Mouse (Mus musculus) macrophage (primary cell): ENCODE results near the gene Pak7. TPM values are rescaled to one million over a fixed set of nuclear protein-coding genes. Genes with fewer than 3 reads are reported as not detected.
"Not testable (repeated sequence)": the region's sequence is repeated elsewhere in the genome, so short reads cannot be mapped to it uniquely, and the experiment has no call there.

Experiments used
- H3K27ac ChIP-seq: fragments of 350-480 bp; formaldehyde crosslinking; 2 replicates; pipeline ENCODE4 v1.9.0; 2021
- H3K36me3 ChIP-seq: fragments of 350-480 bp; formaldehyde crosslinking; 2 replicates; pipeline ENCODE4 v1.9.0; 2021; ENCODE audit errors: inconsistent target
- H3K4me3 ChIP-seq: fragments of 350-480 bp; formaldehyde crosslinking; 2 replicates; pipeline ENCODE4 v1.9.0; 2021; ENCODE audit errors: inconsistent target
- H3K79me2 ChIP-seq: fragments of 350-480 bp; formaldehyde crosslinking; 2 replicates; pipeline ENCODE4 v1.9.0; 2021; ENCODE audit errors: inconsistent target
- WGBS: methylation state at CpG from one replicate; pipeline ENCODE4 v1.1.7; 2026; ENCODE audit warnings: inconsistent platforms; ENCODE audit not compliant: missing documents; 5-methylcytosine and 5-hydroxymethylcytosine counted together
- polyA plus RNA-seq: library from polyadenylated mRNA; stranded (reverse); fragments of 250-400 nt; gene quantifications from 3 replicates; pipeline ENCODE4 v1.2.4, GENCODE M21; 2018; ENCODE audit warnings: inconsistent platforms
- total RNA-seq, 78 experiments: library from RNA; depleted of rRNA; stranded (reverse); fragments of 250-400 nt; gene quantifications; 1 replicate in 9 of 78; 2 replicates in 24 of 78; 3 replicates in 43 of 78; 4 replicates in 2 of 78; pipeline ENCODE4 v1.2.4; 2018; ENCODE audit warnings: inconsistent platforms in 56 of 78

Pak7 gene
- not detected for total RNA-seq (2018; cell fraction: chromatin; rRNA removed)
- not detected for total RNA-seq (2018; cell fraction: cytosol; rRNA removed)
- not detected for total RNA-seq (2018; cell fraction: nucleus; rRNA removed)
- polyA plus RNA-seq: not detected in 3 replicates

- WGBS: 7% methylated on average over 39 of the region's 39 CpGs
- no peaks in the 10 kb centered on the region for H3K36me3 ChIP-seq
- no peak within 1 kb of the TSS for H3K27ac ChIP-seq
- H3K4me3 ChIP-seq: no peak within 1 kb of the TSS
- no peaks in the 10 kb centered on the region for H3K79me2 ChIP-seq
These were observed at the start of gene Pak7 for GRCm38 (mm10) chr2:136387181-136388131. Gene Pak7 (minus strand): TSS chr2:136387967.

GRCm38 (mm10) chr2:136425561-136425960, 37.8 kb upstream of the Pak7 start:
- 73% methylated on average over 6 of the region's 6 CpGs for WGBS
- Histone ChIP-seq H3K36me3 (no peaks in the 10 kb centered on the region), H3K27ac (no peak overlapping the region), H3K4me3 (no peak overlapping the region), H3K79me2 (no peaks in the 10 kb centered on the region)

GRCm38 (mm10) chr2:136419543-136419942, 31.8 kb upstream of the Pak7 start:
- H3K4me3 ChIP-seq: no peak overlapping the region
- H3K36me3 ChIP-seq: no peaks in the 10 kb centered on the region
- WGBS: 59% methylated on average over 1 of the region's 1 CpGs
- no peak overlapping the region for H3K27ac ChIP-seq
- H3K79me2 ChIP-seq: no peaks in the 10 kb centered on the region

GRCm38 (mm10) chr2:136416381-136416780, 28.6 kb upstream of the Pak7 start:
- H3K27ac ChIP-seq: no peak overlapping the region
- no peak overlapping the region for H3K4me3 ChIP-seq
- H3K36me3 ChIP-seq: no peaks in the 10 kb centered on the region
- H3K79me2 ChIP-seq: no peaks in the 10 kb centered on the region

GRCm38 (mm10) chr2:136402587-136402986, 14.8 kb upstream of the Pak7 start:
- H3K36me3 ChIP-seq: no peaks in the 10 kb centered on the region
- WGBS: 86% methylated on average over 4 of the region's 4 CpGs
- no peak overlapping the region for H3K27ac ChIP-seq
- H3K79me2 ChIP-seq: no peaks in the 10 kb centered on the region
- H3K4me3 ChIP-seq: no peak overlapping the region

- Histone ChIP-seq H3K27ac (no peak overlapping the region), H3K79me2 (no peaks in the 10 kb centered on the region), H3K4me3 (no peak overlapping the region), H3K36me3 (no peaks in the 10 kb centered on the region)
- whole genome bisulfite sequencing: 84% methylated on average over 3 of the region's 3 CpGs
These were observed 12.4 kb downstream of the Pak7 start for GRCm38 (mm10) chr2:136375318-136375717.

- 80% methylated on average over 1 of the region's 1 CpGs for WGBS
- Histone ChIP-seq H3K4me3 (no peak overlapping the region), H3K36me3 (no peaks in the 10 kb centered on the region)
These were observed 15.4 kb downstream of the Pak7 start for GRCm38 (mm10) chr2:136372361-136372760.

GRCm38 (mm10) chr2:136351393-136352096, 36.2 kb downstream of the Pak7 start:
- Histone ChIP-seq H3K27ac (no peak overlapping the region), H3K4me3 (no peak overlapping the region), H3K79me2 (no peaks in the 10 kb centered on the region), H3K36me3 (no peaks in the 10 kb centered on the region)
- 82% methylated on average over 2 of the region's 2 CpGs for WGBS

More at GRCm38 (mm10) chr2:136372361-136372760, 15.4 kb downstream of the Pak7 start:
- Histone ChIP-seq H3K79me2 (no peaks in the 10 kb centered on the region), H3K27ac (no peak overlapping the region)

GRCm38 (mm10) chr2:136350459-136350858, 37.3 kb downstream of the Pak7 start:
- Histone ChIP-seq H3K4me3 (no peak overlapping the region), H3K27ac (no peak overlapping the region), H3K79me2 (no peaks in the 10 kb centered on the region), H3K36me3 (no peaks in the 10 kb centered on the region)
- WGBS: 77% methylated on average over 3 of the region's 3 CpGs

GRCm38 (mm10) chr2:136349671-136350275, 38.0 kb downstream of the Pak7 start:
- no peak overlapping the region for H3K27ac ChIP-seq
- no peaks in the 10 kb centered on the region for H3K79me2 ChIP-seq
- no peaks in the 10 kb centered on the region for H3K36me3 ChIP-seq
- H3K4me3 ChIP-seq: no peak overlapping the region
- 80% methylated on average over 8 of the region's 8 CpGs for WGBS

- 91% methylated on average over 4 of the region's 4 CpGs for WGBS
- H3K79me2 ChIP-seq, H3K36me3 ChIP-seq, H3K27ac ChIP-seq, H3K4me3 ChIP-seq: not testable (repeated sequence)
These were observed 43.5 kb downstream of the Pak7 start for GRCm38 (mm10) chr2:136344240-136344780.

- H3K36me3 ChIP-seq: no peaks in the 10 kb centered on the region
- no peak overlapping the region for H3K4me3 ChIP-seq
- no peaks in the 10 kb centered on the region for H3K79me2 ChIP-seq
- no peak overlapping the region for H3K27ac ChIP-seq
- 67% methylated on average over 1 of the region's 1 CpGs for WGBS
These were observed 57.8 kb downstream of the Pak7 start for GRCm38 (mm10) chr2:136329974-136330373.

- Histone ChIP-seq H3K27ac (no peak overlapping the region), H3K79me2 (no peaks in the 10 kb centered on the region), H3K36me3 (no peaks in the 10 kb centered on the region), H3K4me3 (no peak overlapping the region)
- 82% methylated on average over 4 of the region's 4 CpGs for WGBS
These were observed 62.1 kb downstream of the Pak7 start for GRCm38 (mm10) chr2:136325646-136326045.

GRCm38 (mm10) chr2:136309313-136309712, 78.5 kb downstream of the Pak7 start:
- 88% methylated on average over 3 of the region's 3 CpGs for whole genome bisulfite sequencing
- H3K27ac ChIP-seq: no peak overlapping the region
- H3K4me3 ChIP-seq: no peak overlapping the region
- H3K36me3 ChIP-seq: no peaks in the 10 kb centered on the region
- no peaks in the 10 kb centered on the region for H3K79me2 ChIP-seq
